Mouse (Mus musculus) urinary bladder, adult 18-20 months (tissue): ENCODE data around the gene Gm6401.
"Not testable (repeated sequence)": the region's sequence is repeated elsewhere in the genome, so short reads cannot be mapped to it uniquely, and the experiment has no call there.

Experiments
- DNase-seq, 2 experiments: peaks; one replicate each; pipeline ENCODE4 v3.0.0; 2022; ENCODE audit warnings: low spot score in 2 of 2, mixed read lengths in 2 of 2

Gene Gm6401

DNA sequence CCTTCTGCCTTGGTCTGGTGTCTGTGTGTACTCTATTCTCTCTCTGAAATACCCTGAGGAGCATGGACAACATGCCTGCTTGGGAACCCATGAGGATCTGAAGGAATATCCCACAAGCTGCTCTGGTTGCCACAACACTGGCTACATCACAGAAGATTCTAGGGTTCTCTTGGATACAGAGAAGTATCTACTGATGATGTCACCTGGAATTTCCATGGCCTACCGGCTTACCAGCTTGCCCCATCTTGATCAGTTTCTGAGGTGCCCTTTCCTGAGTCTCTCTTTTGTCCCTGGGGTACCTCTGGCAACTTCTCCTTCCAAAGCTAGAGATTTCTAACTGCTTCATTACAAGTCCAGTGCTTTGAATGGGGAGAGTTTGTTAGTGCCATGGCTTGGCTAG is at the start of gene Gm6401:
Gene Gm6401, minus strand, starts transcription at position 101 of the 400 bp plus-strand sequence.
- DNase-seq, result not testable (repeated sequence)

- DNase-seq, result not testable (repeated sequence)
Measured at GRCm38 (mm10) chr14:41983225-41983624, 15.5 kb upstream of the Gm6401 start, which contains the start of gene Gm3543. Gene Gm3543 (minus strand): TSS chr14:41983325.

- DNase-seq, result not testable (repeated sequence)
Measured at GRCm38 (mm10) chr14:41968596-41968995, 869 bp upstream of the Gm6401 start.

- DNase-seq, result not testable (repeated sequence)
Measured at GRCm38 (mm10) chr14:41964095-41964494, 3.6 kb downstream of the Gm6401 start.

DNA sequence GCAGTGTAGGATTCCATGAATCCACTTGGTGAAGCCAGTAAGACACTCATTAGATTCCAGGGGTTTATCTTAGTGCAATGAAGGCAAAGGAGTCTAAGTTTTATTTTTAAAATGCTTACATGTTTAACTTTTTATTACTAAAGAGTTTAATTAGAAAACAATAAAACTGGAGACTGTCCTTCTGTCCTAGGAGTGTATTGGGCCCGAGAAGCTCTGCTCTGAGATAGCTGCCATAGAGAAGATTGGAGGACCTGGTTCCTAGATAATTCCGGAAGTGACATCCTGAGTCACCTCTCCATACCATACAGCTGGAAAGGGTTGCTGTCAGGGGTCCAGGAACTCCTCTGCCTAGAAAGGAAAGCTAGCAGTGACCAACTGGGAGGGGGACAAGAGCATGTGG is 24.0 kb downstream of the Gm6401 start, which contains the start of gene 1700024B05Rik:
Gene 1700024B05Rik, plus strand, starts transcription at position 301 of the 400 bp plus-strand sequence.
- not testable (repeated sequence) for DNase-seq

DNA sequence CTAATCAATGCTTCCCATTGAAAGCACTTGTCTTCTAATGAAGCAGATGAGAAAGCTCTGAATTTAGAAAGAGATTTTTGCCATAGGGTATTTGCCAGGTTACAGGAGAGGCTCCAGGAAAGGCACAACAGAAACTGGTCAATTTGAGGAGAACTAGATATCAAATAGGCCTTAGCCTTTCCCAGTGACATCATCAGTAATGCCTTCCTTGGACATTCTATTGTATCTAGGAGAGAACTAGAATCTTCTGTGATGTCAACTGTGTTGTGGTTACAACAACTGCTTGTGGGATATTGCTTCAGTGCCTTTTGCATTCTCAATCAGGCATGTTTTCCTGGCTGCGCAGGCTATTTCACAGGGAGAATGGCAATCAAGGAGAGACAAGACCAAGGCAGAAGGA is 43.1 kb downstream of the Gm6401 start, which contains the start of gene 1700049E17Rik1:
Gene 1700049E17Rik1, plus strand, starts transcription at position 301 of the 400 bp plus-strand sequence.
- not testable (repeated sequence) for DNase-seq
